Mouse (Mus musculus): ENCODE data around the gene Gm42715. TPM values are rescaled to one million over a fixed set of nuclear protein-coding genes. Genes with fewer than 3 reads are reported as not detected.
"Not testable (repeated sequence)": the region's sequence is repeated elsewhere in the genome, so short reads cannot be mapped to it uniquely, and the experiment has no call there.

Gm42715 gene
- polyA plus RNA-seq, 1 experiment = 7.8 TPM

GRCm38 (mm10) chr7:127485416-127485815, 34.0 kb upstream of the Gm42715 start:
- H3K4me3 ChIP-seq (replicated peaks; ENCODE audit: control insufficient read depth, low read depth, low read length) = no peak overlapping the region
- no peak overlapping the region for H3K27ac ChIP-seq (ENCODE audit: control insufficient read depth, insufficient read depth, low read depth, low read length, poor library complexity)
- no peaks in the 10 kb centered on the region for H3K4me1 ChIP-seq (ENCODE audit: control insufficient read depth, insufficient read depth, low read length)
- no peak for TF ChIP-seq POLR2A (IDR thresholded peaks at IDR 0.05; ENCODE audit: borderline replicate concordance, control insufficient read depth, low read depth, low read length)
- no peak for TF ChIP-seq CTCF (IDR thresholded peaks at IDR 0.05; ENCODE audit: control insufficient read depth, insufficient read depth, low read length)
- WGBS = 87% methylated on average over 5 of the region's 5 CpGs

- 60% methylated on average over 4 of the region's 5 CpGs for WGBS
Measured at GRCm38 (mm10) chr7:127488364-127488763, 31.0 kb upstream of the Gm42715 start.

GRCm38 (mm10) chr7:127489982-127490381, 29.4 kb upstream of the Gm42715 start:
- WGBS = 91% methylated on average over 7 of the region's 7 CpGs
- Histone ChIP-seq H3K27ac (ENCODE audit: control insufficient read depth, insufficient read depth, low read depth, low read length, poor library complexity) (no peak overlapping the region), H3K4me1 (ENCODE audit: control insufficient read depth, insufficient read depth, low read length) (no peaks in the 10 kb centered on the region), H3K4me3 (replicated peaks; ENCODE audit: control insufficient read depth, low read depth, low read length) (no peak overlapping the region)
- TF ChIP-seq CTCF (IDR thresholded peaks at IDR 0.05; ENCODE audit: control insufficient read depth, insufficient read depth, low read length) = no peak
- no peak for TF ChIP-seq POLR2A (IDR thresholded peaks at IDR 0.05; ENCODE audit: borderline replicate concordance, control insufficient read depth, low read depth, low read length)

More at GRCm38 (mm10) chr7:127488364-127488763, 31.0 kb upstream of the Gm42715 start:
- H3K27ac ChIP-seq (ENCODE audit: control insufficient read depth, insufficient read depth, low read depth, low read length, poor library complexity); H3K4me1 ChIP-seq (ENCODE audit: control insufficient read depth, insufficient read depth, low read length); H3K4me3 ChIP-seq (replicated peaks; ENCODE audit: control insufficient read depth, low read depth, low read length): not testable (repeated sequence)

- H3K4me1 ChIP-seq (ENCODE audit: control insufficient read depth, insufficient read depth, low read length) = no peaks in the 10 kb centered on the region
- H3K27ac ChIP-seq (ENCODE audit: control insufficient read depth, insufficient read depth, low read depth, low read length, poor library complexity) = no peak overlapping the region
- WGBS = 85% methylated on average over 3 of the region's 3 CpGs
- H3K4me3 ChIP-seq (replicated peaks; ENCODE audit: control insufficient read depth, low read depth, low read length) = no peak overlapping the region
- no peak for TF ChIP-seq POLR2A (IDR thresholded peaks at IDR 0.05; ENCODE audit: borderline replicate concordance, control insufficient read depth, low read depth, low read length)
- TF ChIP-seq CTCF (IDR thresholded peaks at IDR 0.05; ENCODE audit: control insufficient read depth, insufficient read depth, low read length) = no peak
Measured at GRCm38 (mm10) chr7:127491846-127492245, 27.5 kb upstream of the Gm42715 start.

GRCm38 (mm10) chr7:127494648-127495047, 24.7 kb upstream of the Gm42715 start:
- TF ChIP-seq CTCF (IDR thresholded peaks at IDR 0.05; ENCODE audit: control insufficient read depth, insufficient read depth, low read length) = no peak
- TF ChIP-seq POLR2A (IDR thresholded peaks at IDR 0.05; ENCODE audit: borderline replicate concordance, control insufficient read depth, low read depth, low read length) = no peak
- no peak overlapping the region for H3K4me3 ChIP-seq (replicated peaks; ENCODE audit: control insufficient read depth, low read depth, low read length)
- H3K27ac ChIP-seq (ENCODE audit: control insufficient read depth, insufficient read depth, low read depth, low read length, poor library complexity) = no peak overlapping the region
- no peaks in the 10 kb centered on the region for H3K4me1 ChIP-seq (ENCODE audit: control insufficient read depth, insufficient read depth, low read length)

- 81% methylated on average over 2 of the region's 2 CpGs for WGBS
- Histone ChIP-seq H3K4me3 (replicated peaks; ENCODE audit: control insufficient read depth, low read depth, low read length) (no peak overlapping the region), H3K4me1 (ENCODE audit: control insufficient read depth, insufficient read depth, low read length) (no peaks in the 10 kb centered on the region), H3K27ac (ENCODE audit: control insufficient read depth, insufficient read depth, low read depth, low read length, poor library complexity) (no peak overlapping the region)
- TF ChIP-seq POLR2A (IDR thresholded peaks at IDR 0.05; ENCODE audit: borderline replicate concordance, control insufficient read depth, low read depth, low read length) (no peak), CTCF (IDR thresholded peaks at IDR 0.05; ENCODE audit: control insufficient read depth, insufficient read depth, low read length) (no peak)
Measured at GRCm38 (mm10) chr7:127497382-127497781, 22.0 kb upstream of the Gm42715 start.

- no peak overlapping the region for H3K27ac ChIP-seq (ENCODE audit: control insufficient read depth, insufficient read depth, low read depth, low read length, poor library complexity)
- WGBS = 32% methylated on average over 3 of the region's 3 CpGs
- peak; percentile 36; the same call in 1 of the 2 replicates for TF ChIP-seq CTCF (IDR thresholded peaks at IDR 0.05; ENCODE audit: control insufficient read depth, insufficient read depth, low read length)
- no peak for TF ChIP-seq POLR2A (IDR thresholded peaks at IDR 0.05; ENCODE audit: borderline replicate concordance, control insufficient read depth, low read depth, low read length)
Measured at GRCm38 (mm10) chr7:127498407-127498806, 21.0 kb upstream of the Gm42715 start.

GRCm38 (mm10) chr7:127508291-127508690, 11.1 kb upstream of the Gm42715 start:
- Histone ChIP-seq H3K4me1 (ENCODE audit: control insufficient read depth, insufficient read depth, low read length) (no peaks in the 10 kb centered on the region), H3K4me3 (replicated peaks; ENCODE audit: control insufficient read depth, low read depth, low read length) (no peak overlapping the region), H3K27ac (ENCODE audit: control insufficient read depth, insufficient read depth, low read depth, low read length, poor library complexity) (no peak overlapping the region)
- WGBS = 96% methylated on average over 3 of the region's 3 CpGs
- TF ChIP-seq CTCF (IDR thresholded peaks at IDR 0.05; ENCODE audit: control insufficient read depth, insufficient read depth, low read length) (no peak), POLR2A (IDR thresholded peaks at IDR 0.05; ENCODE audit: borderline replicate concordance, control insufficient read depth, low read depth, low read length) (no peak)

More at GRCm38 (mm10) chr7:127498407-127498806, 21.0 kb upstream of the Gm42715 start:
- Histone ChIP-seq H3K4me1 (ENCODE audit: control insufficient read depth, insufficient read depth, low read length) (no peaks in the 10 kb centered on the region), H3K4me3 (replicated peaks; ENCODE audit: control insufficient read depth, low read depth, low read length) (no peak overlapping the region)

- H3K4me1 ChIP-seq (ENCODE audit: control insufficient read depth, insufficient read depth, low read length); H3K4me3 ChIP-seq (replicated peaks; ENCODE audit: control insufficient read depth, low read depth, low read length); H3K27ac ChIP-seq (ENCODE audit: control insufficient read depth, insufficient read depth, low read depth, low read length, poor library complexity): not testable (repeated sequence)
- 61% methylated on average over 4 of the region's 4 CpGs for WGBS
Measured at GRCm38 (mm10) chr7:127509830-127510229, 9.6 kb upstream of the Gm42715 start.

All from bone marrow, adult 2 months (tissue).